Mouse (Mus musculus) hindbrain, embryonic 16.5 days (tissue): ENCODE measurements around the gene Gm10382. TPM values are rescaled to one million over a fixed set of nuclear protein-coding genes. Genes with fewer than 3 reads are reported as not detected.
A peak's percentile ranks its signal among the peaks of the same experiment; 100 is the strongest.
"Not testable (repeated sequence)": the region's sequence is repeated elsewhere in the genome, so short reads cannot be mapped to it uniquely, and the experiment has no call there.

ENCODE experiments used
- ATAC-seq: fragments of 200-750 bp; cut with Nextera tagmentation; 2 replicates; pipeline ENCODE4 v1.8.0; 2017; ENCODE audit warnings: moderate TSS enrichment, moderate library complexity
- H3K27ac ChIP-seq: fragments of 300-500 bp; sonication (generic); 2 replicates; pipeline ENCODE4 v1.5.1; 2014; ENCODE audit warnings: low read depth, mild to moderate bottlenecking, control low read depth, low read length, moderate library complexity
- H3K27me3 ChIP-seq: fragments of 300-500 bp; sonication (generic); replicated peaks from 2 replicates; pipeline ENCODE4 v1.6.1; 2014; ENCODE audit warnings: low read length; ENCODE audit not compliant: control insufficient read depth, insufficient read depth
- H3K36me3 ChIP-seq: fragments of 300-500 bp; sonication (generic); 2 replicates; pipeline ENCODE4 v1.6.1; 2014; ENCODE audit warnings: mild to moderate bottlenecking, low read length, moderate library complexity, mixed read lengths; ENCODE audit not compliant: control insufficient read depth, insufficient read depth
- H3K4me1 ChIP-seq: fragments of 300-500 bp; sonication (generic); 2 replicates; pipeline ENCODE4 v1.6.1; 2014; ENCODE audit warnings: low read depth, low read length; ENCODE audit not compliant: control insufficient read depth, insufficient read depth
- H3K4me2 ChIP-seq: fragments of 300-500 bp; sonication (generic); 2 replicates; pipeline ENCODE4 v1.6.1; 2014; ENCODE audit warnings: mild to moderate bottlenecking, low read length, control low read depth, moderate library complexity
- H3K4me3 ChIP-seq: fragments of 300-500 bp; sonication (generic); 2 replicates; pipeline ENCODE4 v1.5.1; 2014; ENCODE audit warnings: mild to moderate bottlenecking, low read length, control low read depth, moderate library complexity
- H3K9ac ChIP-seq: fragments of 300-500 bp; sonication (generic); 2 replicates; pipeline ENCODE4 v1.6.1; 2014; ENCODE audit warnings: low read depth, mild to moderate bottlenecking, control low read depth, low read length, moderate library complexity
- H3K9me3 ChIP-seq: fragments of 300-500 bp; sonication (generic); 2 replicates; pipeline ENCODE4 v1.6.1; 2014; ENCODE audit warnings: mild to moderate bottlenecking, low read length, moderate library complexity; ENCODE audit not compliant: control insufficient read depth
- WGBS: fragments of 180-500 bp; shearing (Covaris S2); extraction: QIAGEN DNeasy Blood & Tissue Kit; methylation state at CpG from one replicate; pipeline ENCODE4 v1.1.7; 2014; 5-methylcytosine and 5-hydroxymethylcytosine counted together
- polyA plus RNA-seq: library from polyadenylated mRNA; unstranded; fragments of >200 nt; fragmentation: Nextera tagmentation; extraction: Ambion mirVana; gene quantifications from 2 replicates; pipeline ENCODE4 v1.2.1, GENCODE M21; 2015

Gene Gm10382
- polyA plus RNA-seq, 1 experiment from 2014 or later, result 0.45 TPM

DNA sequence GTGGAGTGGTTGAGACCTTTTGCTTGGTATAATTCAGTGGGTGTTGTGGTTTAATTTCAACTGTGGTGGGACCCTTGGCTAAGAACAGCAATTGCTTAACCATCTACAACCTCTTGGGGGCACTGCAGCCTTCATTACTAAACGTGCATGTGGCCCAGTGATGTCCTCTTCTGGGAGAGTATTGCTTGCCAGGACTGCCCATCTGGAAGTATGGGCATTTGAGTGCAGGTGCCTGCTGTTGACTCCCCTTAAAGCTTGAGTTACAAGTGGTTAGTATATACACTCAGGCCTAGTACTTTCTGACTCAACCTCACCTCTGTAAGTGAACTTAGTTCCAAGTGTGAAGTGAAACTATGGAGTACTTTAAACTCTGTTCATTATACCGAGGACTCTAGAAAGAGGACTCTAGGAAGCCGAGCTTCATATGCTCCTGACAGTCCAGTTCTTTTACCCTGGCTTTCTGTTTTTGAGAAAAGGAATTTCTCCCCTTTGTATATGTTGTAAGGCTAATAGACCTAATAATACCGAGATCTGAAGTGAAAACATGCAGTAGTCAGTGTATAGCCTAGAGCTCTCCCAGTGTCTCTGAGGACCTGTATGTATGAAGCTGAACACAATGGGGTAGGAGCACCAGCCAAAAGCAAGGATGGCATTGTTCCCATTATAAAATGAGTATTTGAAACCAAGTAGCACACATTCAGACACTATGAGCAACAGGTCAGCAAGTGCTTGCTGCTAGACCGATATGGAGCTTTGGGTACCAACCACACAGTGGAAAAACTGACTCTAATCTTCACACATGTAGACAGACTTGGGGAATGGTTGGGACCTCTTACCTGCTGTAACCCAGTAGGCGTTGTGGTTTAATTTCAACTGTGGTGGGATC is 6.2 kb upstream of the Gm10382 start:
- Histone ChIP-seq H3K9me3 (no peaks in the 10 kb centered on the region), H3K9ac (no peak overlapping the region), H3K4me3 (no peak overlapping the region), H3K4me2 (no peak overlapping the region), H3K36me3 (peaks cover 14% of the 10 kb centered on the region), H3K4me1 (peaks cover 12% of the 10 kb centered on the region), H3K27me3 (no peaks in the 10 kb centered on the region), H3K27ac (no peak overlapping the region)
- 47% methylated on average over 6 of the region's 6 CpGs for WGBS
- peak; percentile 61 for ATAC-seq

DNA sequence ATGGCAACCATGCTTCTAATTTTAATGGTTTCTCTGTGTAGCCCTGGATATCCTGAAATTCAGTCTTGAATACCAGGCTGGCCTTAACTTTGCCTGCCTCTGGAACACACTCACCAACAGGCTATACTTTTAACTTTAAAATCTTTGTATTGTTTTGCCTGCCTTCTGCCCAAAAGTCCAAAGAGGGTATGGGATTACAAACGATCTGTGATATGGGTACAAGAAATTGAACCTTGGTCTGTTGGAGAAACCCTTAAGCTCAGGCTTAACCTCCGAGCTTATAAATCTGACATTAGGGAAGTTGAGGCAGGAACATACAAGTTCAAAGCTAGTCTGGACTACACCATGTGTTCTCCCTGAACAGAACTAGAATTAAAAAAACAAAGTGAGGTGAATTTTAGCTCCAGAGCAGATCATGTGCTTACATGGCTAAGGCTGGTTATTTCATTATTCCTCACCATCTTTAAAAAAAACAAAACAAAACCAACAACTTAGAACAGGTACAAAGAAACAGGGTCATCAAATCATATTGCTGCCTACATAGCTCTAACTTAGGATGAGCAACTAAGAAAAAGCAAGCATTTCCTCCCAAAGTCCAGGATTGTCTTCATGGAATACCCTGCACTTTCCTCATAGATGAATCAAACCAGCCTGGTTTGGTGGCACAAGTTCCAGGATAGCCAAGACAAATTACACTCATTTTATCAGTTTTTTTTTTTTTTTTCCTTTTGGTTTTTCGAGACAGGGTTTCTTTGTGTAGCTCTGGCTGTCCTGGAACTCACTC is 5.3 kb upstream of the Gm10382 start:
- no peak overlapping the region for H3K4me2 ChIP-seq
- WGBS, result 83% methylated on average over 3 of the region's 3 CpGs
- H3K4me3 ChIP-seq, result no peak overlapping the region
- H3K36me3 ChIP-seq, result peaks cover 14% of the 10 kb centered on the region
- H3K27ac ChIP-seq, result no peak overlapping the region
- H3K4me1 ChIP-seq, result peaks cover 19% of the 10 kb centered on the region
- H3K9me3 ChIP-seq, result no peaks in the 10 kb centered on the region
- H3K27me3 ChIP-seq, result no peaks in the 10 kb centered on the region
- H3K9ac ChIP-seq, result no peak overlapping the region
- ATAC-seq, result no peak

DNA sequence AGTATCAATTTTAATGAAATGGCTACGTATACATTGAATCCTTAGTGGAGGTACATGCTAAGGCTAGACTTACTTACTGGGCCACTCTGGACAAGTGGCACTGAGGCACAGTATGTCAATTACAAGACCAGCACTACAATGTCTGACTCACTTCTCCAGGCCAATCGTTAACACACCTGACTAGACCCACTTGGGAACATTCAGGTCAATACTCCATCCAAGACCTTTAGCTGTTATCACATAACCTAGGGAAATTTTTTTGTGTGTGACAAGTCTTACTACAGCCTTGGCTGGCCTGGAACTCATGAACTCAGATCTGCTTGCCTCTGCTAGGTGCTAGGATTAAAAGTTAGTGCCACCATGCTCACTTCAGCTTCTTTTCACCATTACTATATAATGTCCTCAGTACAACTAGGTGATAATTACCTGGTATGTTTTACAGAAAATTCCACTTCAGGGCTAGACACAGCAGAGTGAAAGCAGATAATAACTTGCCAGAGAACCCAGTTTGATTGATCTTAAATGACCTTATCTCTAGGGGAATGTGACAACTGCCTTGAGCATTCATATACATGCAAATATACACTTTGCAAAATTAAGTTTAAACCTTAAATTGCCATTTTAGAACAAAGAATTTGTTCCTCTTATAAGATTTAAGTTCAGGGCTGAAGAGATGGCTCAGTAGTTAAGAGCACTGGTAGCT is 4.5 kb upstream of the Gm10382 start:
- Histone ChIP-seq H3K4me2 (no peak overlapping the region), H3K36me3 (peaks cover 14% of the 10 kb centered on the region), H3K4me1 (peaks cover 19% of the 10 kb centered on the region), H3K4me3 (no peak overlapping the region), H3K27me3 (no peaks in the 10 kb centered on the region), H3K27ac (no peak overlapping the region), H3K9me3 (no peaks in the 10 kb centered on the region), H3K9ac (no peak overlapping the region)
- ATAC-seq, result no peak
- WGBS, result 83% methylated on average over 2 of the region's 2 CpGs

DNA sequence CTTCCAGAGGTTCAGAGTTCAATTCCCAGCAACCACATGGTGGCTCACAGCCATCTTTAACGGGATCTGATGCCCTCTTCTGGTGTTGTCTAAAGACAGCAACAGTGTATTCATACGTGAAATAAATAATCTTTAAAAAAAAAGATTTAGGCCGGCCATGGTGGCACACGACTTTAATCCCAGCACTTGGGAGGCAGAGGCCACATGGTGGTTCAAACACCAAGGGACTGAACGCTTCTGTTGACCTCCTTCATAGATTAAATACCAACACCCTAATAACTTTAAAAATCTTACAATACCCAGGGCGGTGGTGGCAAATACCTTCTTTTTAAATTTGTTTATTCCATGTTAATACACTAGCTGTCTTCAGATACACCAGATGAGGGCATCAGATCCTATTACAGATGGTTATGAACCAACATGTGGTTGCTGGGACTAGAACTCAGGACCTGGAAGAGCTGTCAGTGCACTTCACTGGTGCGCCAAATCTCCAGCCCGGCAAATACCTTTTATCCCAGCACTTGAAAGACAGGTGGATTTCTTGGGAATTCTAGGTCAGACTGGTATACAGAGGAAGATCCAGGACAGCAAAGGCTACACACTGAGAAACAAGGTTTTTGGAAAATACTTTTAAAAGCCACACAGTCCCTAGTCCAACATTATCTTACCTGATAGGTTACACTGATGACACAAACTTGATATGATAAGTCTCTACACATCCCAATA is 3.7 kb upstream of the Gm10382 start:
- H3K4me2 ChIP-seq, result peak overlapping the region; percentile 6
- H3K9ac ChIP-seq, result no peak overlapping the region
- no peaks in the 10 kb centered on the region for H3K27me3 ChIP-seq
- ATAC-seq, result no peak
- H3K27ac ChIP-seq, result no peak overlapping the region
- H3K4me1 ChIP-seq, result peaks cover 19% of the 10 kb centered on the region
- no peaks in the 10 kb centered on the region for H3K9me3 ChIP-seq
- no peak overlapping the region for H3K4me3 ChIP-seq
- H3K36me3 ChIP-seq, result peaks cover 14% of the 10 kb centered on the region
- 73% methylated on average over 8 of the region's 8 CpGs for WGBS

DNA sequence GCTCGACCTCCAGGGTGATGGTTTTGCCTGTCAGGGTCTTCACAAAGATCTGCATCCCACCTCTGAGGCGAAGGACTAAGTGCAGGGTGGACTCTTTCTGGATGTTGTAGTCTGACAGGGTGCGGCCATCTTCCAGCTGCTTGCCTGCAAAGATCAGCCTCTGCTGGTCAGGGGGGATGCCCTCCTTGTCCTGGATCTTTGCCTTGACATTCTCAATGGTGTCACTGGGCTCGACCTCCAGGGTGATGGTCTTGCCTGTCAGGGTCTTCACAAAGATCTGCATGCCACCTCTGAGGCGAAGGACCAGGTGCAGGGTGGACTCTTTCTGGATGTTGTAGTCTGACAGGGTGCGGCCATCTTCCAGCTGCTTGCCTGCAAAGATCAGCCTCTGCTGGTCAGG is 1.8 kb upstream of the Gm10382 start:
- H3K9ac ChIP-seq, ATAC-seq, H3K9me3 ChIP-seq, H3K4me2 ChIP-seq, H3K27me3 ChIP-seq, H3K27ac ChIP-seq, H3K4me3 ChIP-seq: not testable (repeated sequence)
- H3K4me1 ChIP-seq, result peaks cover 19% of the 10 kb centered on the region
- WGBS, result 75% methylated on average over 4 of the region's 6 CpGs
- peaks cover 14% of the 10 kb centered on the region for H3K36me3 ChIP-seq

DNA sequence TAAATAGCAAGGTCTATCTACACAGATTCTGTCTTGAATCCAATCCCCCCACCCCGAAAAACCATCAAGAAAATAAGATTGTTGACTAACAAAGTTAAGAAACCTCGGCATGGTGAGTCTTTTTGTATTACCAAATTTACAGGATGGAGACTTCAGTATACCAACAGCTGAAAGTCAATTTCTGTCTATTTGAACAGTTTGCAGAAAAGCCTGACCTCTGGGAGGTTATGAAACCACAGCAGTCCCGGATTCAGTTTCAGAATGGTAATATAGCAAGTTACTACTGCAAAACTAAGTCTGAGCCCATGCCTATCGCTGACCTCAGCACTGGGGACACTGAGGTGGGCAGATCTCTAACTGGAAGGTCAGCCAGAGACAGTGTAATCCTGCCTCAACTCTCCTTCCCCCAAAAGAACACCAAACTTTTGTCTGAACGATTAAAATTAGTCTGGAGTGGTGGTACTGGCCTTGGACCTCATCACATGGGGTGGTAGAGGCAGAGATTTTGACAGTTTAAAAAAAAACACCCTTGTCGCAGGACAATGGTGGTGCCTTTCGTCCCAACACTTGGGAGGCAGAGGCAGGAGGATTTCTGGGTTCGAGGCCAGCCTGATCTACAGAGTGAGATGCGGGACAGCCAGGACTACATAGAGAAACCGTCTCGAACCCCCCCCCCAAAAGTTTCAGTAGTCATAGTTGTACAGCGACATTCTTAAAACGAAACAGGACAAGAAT is 597 bp upstream of the Gm10382 start:
- 22% methylated on average over 13 of the region's 13 CpGs for WGBS
- H3K4me1 ChIP-seq, result peaks cover 27% of the 10 kb centered on the region
- no peak for ATAC-seq

DNA sequence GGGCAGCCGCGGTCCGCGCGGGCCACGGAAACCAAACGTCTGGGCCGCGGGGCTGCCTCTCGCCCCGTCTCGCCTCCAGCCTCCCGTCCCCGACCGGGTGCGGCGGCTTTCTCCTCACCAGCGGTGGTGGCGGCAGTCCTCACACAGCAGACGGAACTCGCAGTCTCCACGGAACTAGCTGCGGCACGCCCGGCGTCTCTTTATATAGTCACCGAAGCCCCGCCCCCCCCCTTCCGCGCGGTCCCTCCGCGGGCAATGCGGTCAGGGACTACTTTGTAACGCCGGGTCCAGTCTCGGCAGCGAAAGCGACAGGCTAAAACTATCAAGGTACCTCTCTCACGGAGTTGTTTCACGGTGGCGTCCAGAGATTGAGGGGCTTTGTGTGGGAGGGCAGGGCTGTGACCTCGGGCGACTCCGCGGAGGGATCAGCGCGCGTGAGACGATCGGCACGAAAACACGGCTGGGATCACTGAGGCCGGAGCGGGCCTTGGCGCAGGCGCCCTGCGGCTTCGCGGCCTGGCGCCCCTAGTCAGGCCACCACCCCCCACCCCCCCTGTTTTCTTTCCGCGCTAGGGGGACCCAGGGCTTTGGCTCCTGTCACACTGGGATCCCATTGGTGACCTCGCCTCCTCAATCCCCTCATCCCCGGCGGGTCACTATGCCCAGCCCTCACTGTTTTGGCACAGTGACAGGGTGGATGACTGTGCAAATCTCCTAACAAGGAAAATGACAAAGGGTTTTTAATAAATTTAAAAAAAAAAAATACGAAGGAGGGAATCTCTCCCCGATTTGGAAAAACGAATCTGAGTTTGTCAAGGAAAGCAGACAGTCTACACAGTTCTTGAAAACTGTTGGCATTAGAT is 688 bp downstream of the Gm10382 start, which contains the start of gene Ubc:
Ubc (minus strand) TSS at position 624 of the 863 bp plus-strand sequence.
- Histone ChIP-seq H3K4me3 (peak within 1 kb of the TSS; percentile 66), H3K9ac (peak within 1 kb of the TSS; percentile 83), H3K9me3 (no peaks in the 10 kb centered on the region), H3K27ac (peak within 1 kb of the TSS; percentile 98), H3K4me2 (peak within 1 kb of the TSS; percentile 88), H3K27me3 (no peaks in the 10 kb centered on the region), H3K4me1 (peaks cover 34% of the 10 kb centered on the region), H3K36me3 (peaks cover 9% of the 10 kb centered on the region)
- under 1% methylated on average over 69 of the region's 69 CpGs for WGBS
- peak; percentile 55 for ATAC-seq

More for the DNA sequence above, 597 bp upstream of the Gm10382 start:
- Histone ChIP-seq H3K4me2 (peak overlapping the region; percentile 88), H3K9me3 (no peaks in the 10 kb centered on the region), H3K9ac (peak overlapping the region; percentile 83), H3K4me3 (peak overlapping the region; percentile 66), H3K36me3 (peaks cover 14% of the 10 kb centered on the region), H3K27me3 (no peaks in the 10 kb centered on the region), H3K27ac (peak overlapping the region; percentile 98; the same call in 1 of the 2 replicates)
